Mouse (Mus musculus): ENCODE data around the gene Epn1. TPM values are rescaled to one million over a fixed set of nuclear protein-coding genes. Genes with fewer than 3 reads are reported as not detected.

Gene Epn1
- total and polyA plus RNA-seq, 3 experiments = 41.9 to 101 (median 72.9) TPM

DNA sequence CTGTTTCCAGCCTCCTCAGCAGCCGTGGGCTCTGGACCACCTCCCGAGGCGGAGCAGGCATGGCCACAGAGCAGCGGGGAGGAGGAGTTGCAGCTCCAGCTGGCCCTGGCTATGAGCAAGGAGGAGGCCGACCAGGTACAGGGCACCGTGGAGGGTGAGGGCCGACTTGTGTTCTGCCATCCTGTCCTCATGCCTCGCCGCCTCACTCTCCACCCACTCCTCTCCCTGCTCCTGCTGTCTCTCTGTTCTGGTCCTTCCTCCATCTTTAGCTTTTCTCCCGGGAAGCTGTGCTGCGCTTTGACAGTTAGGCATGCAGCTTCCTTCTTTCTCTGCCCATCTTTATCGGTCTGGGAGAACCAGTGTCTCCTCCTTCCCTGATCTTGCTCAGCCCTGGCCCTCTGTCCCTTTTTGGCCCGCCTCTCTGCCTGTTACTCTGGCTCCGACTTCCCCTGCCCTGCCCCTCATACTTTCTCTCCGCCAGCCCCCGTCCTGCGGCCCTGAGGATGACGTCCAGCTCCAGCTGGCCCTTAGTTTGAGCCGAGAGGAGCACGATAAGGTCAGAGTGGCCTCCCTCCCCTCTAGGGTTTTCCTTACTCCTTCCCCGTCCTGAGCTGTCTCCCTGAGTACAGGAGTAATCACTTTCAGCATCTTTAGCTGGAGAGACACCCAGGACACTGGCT, 12.9 kb downstream of the Epn1 start:
- Histone ChIP-seq H3K36me3 (replicated peaks in 1 of 2; ENCODE audit: control insufficient read depth in 1 of 2, insufficient read depth in 1 of 2, low read length in 1 of 2) (peaks cover 94 to 98% of the 10 kb centered on the region in 2 experiments), H3K9me3 (replicated peaks; ENCODE audit: low read length) (no peaks in the 10 kb centered on the region), H3K79me2 (replicated peaks; ENCODE audit: control insufficient read depth, extremely low read depth, insufficient read depth, poor library complexity, severe bottlenecking) (peaks cover 41% of the 10 kb centered on the region), H3K27me3 (replicated peaks) (no peaks in the 10 kb centered on the region), H3K4me3 (replicated peaks in 1 of 3; ENCODE audit: low read depth in 2 of 3, low read length in 2 of 3, poor library complexity in 1 of 3) (no peak overlapping the region), H3K4me1 (ENCODE audit: control insufficient read depth in 1 of 2, insufficient read depth in 2 of 2) (peaks cover 0 to 6% of the 10 kb centered on the region in 2 experiments; a peak in 2 of 4 replicates), H3K27ac (ENCODE audit: insufficient read depth, low read depth) (no peak overlapping the region; the same call in 1 of the 2 replicates), H3K4me2 (ENCODE audit: insufficient read depth, low read depth, poor library complexity, severe bottlenecking) (no peak overlapping the region), H3K9ac (ENCODE audit: insufficient read depth, low read depth) (no peak overlapping the region)
- in situ Hi-C loops (cut with MboI; ENCODE audit: low pct_ligation_motif_present, low pct_unique_long_range_greater_than_20kb, low sequenced_read_pairs) = no loop called here
- dilution Hi-C loops (cut with MboI; ENCODE audit: extremely low pct_ligation_motif_present, extremely low pct_unique_long_range_greater_than_20kb, low sequenced_read_pairs) = no loop called here
- DNase-seq (ENCODE audit: extremely low read depth) = no peak
- TF ChIP-seq USF2 (conservative IDR thresholded peaks at IDR 0.05; ENCODE audit: low read depth, low read length) = no peak
- TF ChIP-seq E2F4 (IDR thresholded peaks at IDR 0.05; ENCODE audit: insufficient replicate concordance, low read depth, low read length) = no peak
- no peak for TF ChIP-seq JUN (IDR thresholded peaks at IDR 0.05; ENCODE audit: insufficient read depth, low read depth, low read length)
- TF ChIP-seq IRF4 (IDR thresholded peaks at IDR 0.05; ENCODE audit: low read depth, low read length) = no peak
- TF ChIP-seq NRF1 (IDR thresholded peaks at IDR 0.05; ENCODE audit: low read depth, low read length) = no peak
- TF ChIP-seq POLR2A (IDR thresholded peaks at IDR 0.05; ENCODE audit: low read depth, low read length) = no peak
- no peak for TF ChIP-seq MAFK (IDR thresholded peaks at IDR 0.05; ENCODE audit: insufficient replicate concordance, low read length)
- no peak for TF ChIP-seq SIN3A (IDR thresholded peaks at IDR 0.05; ENCODE audit: low read length)

DNA sequence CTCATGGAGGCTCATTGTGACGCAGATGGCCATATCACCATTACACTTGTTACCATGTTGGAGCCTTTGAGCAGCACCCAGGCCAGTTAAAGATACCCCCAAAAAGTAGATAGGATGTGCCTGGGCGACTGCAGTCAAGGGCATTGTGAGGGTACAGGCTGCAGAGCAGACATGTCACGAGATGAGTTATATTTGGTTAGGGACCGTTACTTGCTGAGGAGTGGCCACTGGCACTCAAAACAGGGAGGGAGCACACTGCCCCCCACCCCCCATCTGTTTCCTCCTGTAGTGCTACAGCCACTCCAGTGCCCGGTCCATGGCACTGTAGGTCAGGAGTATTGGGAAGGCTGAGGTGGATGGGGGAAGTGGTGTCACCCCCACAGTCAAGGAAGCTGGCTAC, 18.7 kb downstream of the Epn1 start:
- dilution Hi-C loops (cut with MboI; ENCODE audit: extremely low pct_ligation_motif_present, extremely low pct_unique_long_range_greater_than_20kb, low sequenced_read_pairs) = no loop called here
- H3K4me2 ChIP-seq (ENCODE audit: insufficient read depth, low read depth, poor library complexity, severe bottlenecking) = no peak overlapping the region

GRCm38 (mm10) chr7:5099796-5100195, 19.8 kb downstream of the Epn1 start:
- Histone ChIP-seq H3K79me2 (replicated peaks; ENCODE audit: control insufficient read depth, extremely low read depth, insufficient read depth, poor library complexity, severe bottlenecking) (no peaks in the 10 kb centered on the region), H3K27me3 (replicated peaks) (no peaks in the 10 kb centered on the region), H3K4me1 (ENCODE audit: control insufficient read depth in 1 of 2, insufficient read depth in 2 of 2) (peaks cover 11 to 40% of the 10 kb centered on the region in 2 experiments), H3K4me3 (replicated peaks in 1 of 3; ENCODE audit: low read depth in 2 of 3, low read length in 2 of 3, poor library complexity in 1 of 3) (no peak overlapping the region), H3K36me3 (replicated peaks in 1 of 2; ENCODE audit: control insufficient read depth in 1 of 2, insufficient read depth in 1 of 2, low read length in 1 of 2) (peaks cover 43 to 55% of the 10 kb centered on the region in 2 experiments), H3K4me2 (ENCODE audit: insufficient read depth, low read depth, poor library complexity, severe bottlenecking) (no peak overlapping the region), H3K27ac (ENCODE audit: insufficient read depth, low read depth) (peak overlapping the region; percentile 40), H3K9me3 (replicated peaks; ENCODE audit: low read length) (no peaks in the 10 kb centered on the region), H3K9ac (ENCODE audit: insufficient read depth, low read depth) (no peak overlapping the region)
- dilution Hi-C loops (cut with MboI; ENCODE audit: extremely low pct_ligation_motif_present, extremely low pct_unique_long_range_greater_than_20kb, low sequenced_read_pairs) (no loop called here), in situ Hi-C loops (cut with MboI; ENCODE audit: low pct_ligation_motif_present, low pct_unique_long_range_greater_than_20kb, low sequenced_read_pairs) (no loop called here)
- no peak for DNase-seq (ENCODE audit: extremely low read depth)
- no peak for TF ChIP-seq TCF12 (IDR thresholded peaks at IDR 0.05; ENCODE audit: low read depth, low read length)
- no peak for TF ChIP-seq ZC3H11A (IDR thresholded peaks at IDR 0.05; ENCODE audit: low read depth, low read length)
- no peak for TF ChIP-seq MXI1 (IDR thresholded peaks at IDR 0.05; ENCODE audit: low read depth, low read length)
- no peak for TF ChIP-seq POLR2A (IDR thresholded peaks at IDR 0.05; ENCODE audit: low read depth, low read length)

More for the DNA sequence above, 18.7 kb downstream of the Epn1 start:
- DNase-seq (ENCODE audit: extremely low read depth) = no peak
- H3K9ac ChIP-seq (ENCODE audit: insufficient read depth, low read depth) = no peak overlapping the region
- H3K4me3 ChIP-seq (replicated peaks in 1 of 3; ENCODE audit: low read depth in 2 of 3, low read length in 2 of 3, poor library complexity in 1 of 3) = no peak overlapping the region
- no peaks in the 10 kb centered on the region for H3K79me2 ChIP-seq (replicated peaks; ENCODE audit: control insufficient read depth, extremely low read depth, insufficient read depth, poor library complexity, severe bottlenecking)
- H3K27ac ChIP-seq (ENCODE audit: insufficient read depth, low read depth) = no peak overlapping the region
- no peaks in the 10 kb centered on the region for H3K27me3 ChIP-seq (replicated peaks)
- no peaks in the 10 kb centered on the region for H3K9me3 ChIP-seq (replicated peaks; ENCODE audit: low read length)
- H3K36me3 ChIP-seq (replicated peaks in 1 of 2; ENCODE audit: control insufficient read depth in 1 of 2, insufficient read depth in 1 of 2, low read length in 1 of 2) = peaks cover 54 to 66% of the 10 kb centered on the region in 2 experiments
- peaks cover 11 to 40% of the 10 kb centered on the region in 2 experiments for H3K4me1 ChIP-seq (ENCODE audit: control insufficient read depth in 1 of 2, insufficient read depth in 2 of 2)
- in situ Hi-C loops (cut with MboI; ENCODE audit: low pct_ligation_motif_present, low pct_unique_long_range_greater_than_20kb, low sequenced_read_pairs) = no loop called here
- no peak for TF ChIP-seq HCFC1 (IDR thresholded peaks at IDR 0.05; ENCODE audit: low read depth, low read length)
- TF ChIP-seq USF2 (conservative IDR thresholded peaks at IDR 0.05; ENCODE audit: low read depth, low read length) = no peak
- no peak for TF ChIP-seq MAX (IDR thresholded peaks at IDR 0.05; ENCODE audit: low read length)
- TF ChIP-seq MXI1 (IDR thresholded peaks at IDR 0.05; ENCODE audit: low read depth, low read length) = no peak
- TF ChIP-seq SIN3A (IDR thresholded peaks at IDR 0.05; ENCODE audit: low read length) = no peak
- TF ChIP-seq BHLHE40 (IDR thresholded peaks at IDR 0.05; ENCODE audit: low read depth, low read length) = no peak
- TF ChIP-seq EP300 (IDR thresholded peaks at IDR 0.05; ENCODE audit: low read length) = no peak
- no peak for TF ChIP-seq CHD1 (IDR thresholded peaks at IDR 0.05; ENCODE audit: low read depth, low read length)
- TF ChIP-seq KAT2A (IDR thresholded peaks at IDR 0.05; ENCODE audit: insufficient replicate concordance, low read length) = no peak
- no peak for TF ChIP-seq JUND (conservative IDR thresholded peaks at IDR 0.05; ENCODE audit: low read depth, low read length)
